Mouse (Mus musculus): Measurements from ENCODE around the gene Igsf10. TPM values are rescaled to one million over a fixed set of nuclear protein-coding genes. Genes with fewer than 3 reads are reported as not detected.

Gene Igsf10
- 12.9 TPM for polyA plus RNA-seq (2014; fragmentation: Illumina TruSeq; extraction: RNeasy Lipid Tissue Mini Kit (QIAGEN cat#74804); ENCODE audit: low read depth, low replicate concordance)

DNA sequence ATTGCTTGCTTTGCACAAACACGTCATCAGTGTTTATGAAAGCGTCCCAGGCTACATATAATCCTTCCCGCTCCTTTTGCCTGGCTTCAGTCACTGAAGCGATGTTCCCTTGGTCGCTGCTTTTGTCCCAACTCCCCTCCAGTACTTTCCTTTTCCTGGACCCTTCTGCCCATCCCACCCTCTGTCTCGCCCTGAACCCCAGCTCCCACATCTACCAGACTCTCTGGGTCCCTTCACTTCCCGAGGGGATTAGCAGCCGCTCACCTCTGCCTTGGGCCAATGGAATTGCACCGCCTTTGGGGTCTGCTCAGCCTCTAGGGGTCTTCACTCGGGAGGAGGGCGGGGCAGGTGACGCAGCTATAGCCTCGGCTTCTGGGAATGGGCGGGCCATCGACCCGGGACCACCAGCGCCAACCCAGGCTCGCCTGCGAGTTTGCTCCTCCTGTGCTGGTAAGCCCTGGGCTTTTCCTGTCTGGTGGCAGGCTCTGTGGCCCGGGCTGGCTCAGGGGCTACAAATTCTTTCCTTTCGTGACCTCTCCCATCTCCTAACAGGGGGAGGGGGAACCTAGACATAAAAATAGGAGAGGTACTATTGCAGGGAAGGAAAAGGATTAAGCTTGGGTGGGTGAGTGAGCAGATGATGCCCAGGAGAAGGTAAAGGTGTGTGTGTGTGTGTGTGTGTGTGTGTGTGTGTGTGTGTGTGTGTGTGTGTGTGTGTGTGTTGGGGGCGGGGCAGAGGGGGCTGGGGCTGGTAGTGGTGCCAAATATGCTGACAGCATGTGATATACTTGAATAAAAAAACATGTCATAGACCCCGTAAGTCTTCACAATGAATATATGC, at the start of gene Igsf10:
Gene Igsf10 (minus strand): TSS at position 330 of the 841 bp plus-strand sequence.

Other genes with a start within 250 kb of the Igsf10 start
- gene Gpr171, start 242.6 kb downstream of the Igsf10 start, polyA plus RNA-seq (2014; fragmentation: Illumina TruSeq; extraction: RNeasy Lipid Tissue Mini Kit (QIAGEN cat#74804); ENCODE audit: low read depth, low replicate concordance), result 5.1 TPM
- 29.5 TPM for gene P2ry14, start 190.8 kb downstream of the Igsf10 start, polyA plus RNA-seq (2014; fragmentation: Illumina TruSeq; extraction: RNeasy Lipid Tissue Mini Kit (QIAGEN cat#74804); ENCODE audit: low read depth, low replicate concordance)
- gene Gpr87, start 149.3 kb downstream of the Igsf10 start, polyA plus RNA-seq (2014; fragmentation: Illumina TruSeq; extraction: RNeasy Lipid Tissue Mini Kit (QIAGEN cat#74804); ENCODE audit: low read depth, low replicate concordance), result not detected
- 9.0 TPM for gene P2ry13, start 133.5 kb downstream of the Igsf10 start, polyA plus RNA-seq (2014; fragmentation: Illumina TruSeq; extraction: RNeasy Lipid Tissue Mini Kit (QIAGEN cat#74804); ENCODE audit: low read depth, low replicate concordance)
- 14.8 TPM for gene P2ry12, start 81.5 kb downstream of the Igsf10 start, polyA plus RNA-seq (2014; fragmentation: Illumina TruSeq; extraction: RNeasy Lipid Tissue Mini Kit (QIAGEN cat#74804); ENCODE audit: low read depth, low replicate concordance)